Mouse (Mus musculus): ENCODE data around the gene Gmeb1.

DNA sequence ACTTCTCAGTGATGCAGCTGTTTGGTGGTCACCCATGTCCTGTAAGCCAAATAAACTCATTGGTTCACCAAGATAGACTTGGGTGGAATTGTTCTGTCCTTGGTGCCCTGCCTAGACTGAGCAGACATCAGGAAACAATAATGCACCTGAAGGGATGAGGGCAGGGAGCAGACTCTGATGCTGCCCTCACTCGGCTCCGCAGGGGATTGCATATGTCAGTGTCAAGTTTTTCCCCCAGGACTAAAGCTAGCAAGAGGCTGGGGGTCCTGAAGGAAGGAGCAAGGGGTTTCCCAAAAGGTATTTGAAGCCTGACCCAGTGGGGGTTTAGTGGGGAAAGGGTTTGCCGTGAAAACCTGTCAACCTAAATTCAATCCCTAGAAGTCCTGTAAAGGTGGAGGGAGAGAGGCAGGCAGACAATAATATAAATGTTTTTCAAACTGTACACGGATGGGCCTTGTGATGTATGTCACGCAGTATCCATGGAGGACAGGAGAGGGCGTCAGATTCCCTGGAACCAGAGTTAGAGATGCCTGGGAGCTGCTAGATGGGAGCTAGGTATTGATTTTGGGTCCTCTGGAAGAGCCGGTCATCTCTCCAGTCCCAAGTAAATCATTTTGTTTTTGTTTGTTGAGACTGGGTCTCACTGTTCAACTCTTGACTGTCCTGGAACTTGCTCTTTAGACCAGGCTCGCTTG lies 34.4 kb upstream of the Gmeb1 start:
- no peak for TF ChIP-seq FLI1 (IDR thresholded peaks at IDR 0.05; ENCODE audit: low read length)
- TF ChIP-seq GATA1 (IDR thresholded peaks at IDR 0.05; ENCODE audit: borderline replicate concordance, low read length): no peak

Data from megakaryocyte, embryonic 14.5 days (primary cell).